Mouse (Mus musculus): ENCODE data around the gene Tmem186. TPM values are rescaled to one million over a fixed set of nuclear protein-coding genes. Genes with fewer than 3 reads are reported as not detected.

Gene Tmem186
- polyA plus RNA-seq, 1 experiment from 2014 or later = 22.9 TPM

DNA sequence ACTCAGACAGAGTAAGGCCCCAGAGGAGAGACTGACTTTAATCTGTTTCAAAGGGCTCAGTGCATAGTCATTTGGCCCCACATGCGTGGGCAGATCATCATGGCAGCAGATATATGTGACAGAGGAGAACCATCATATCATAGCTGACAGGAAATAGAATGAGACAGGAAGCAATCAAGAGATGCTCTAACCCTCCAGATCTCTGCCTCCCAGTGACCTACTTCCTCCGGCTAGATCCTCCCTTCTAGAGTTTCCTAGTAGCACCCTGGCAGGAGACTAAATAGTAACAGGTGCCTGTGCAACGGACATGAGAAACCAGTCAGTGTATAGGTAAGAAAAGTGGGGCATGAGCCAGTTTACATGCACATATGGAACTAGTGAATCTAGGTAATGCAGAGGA is 27.1 kb downstream of the Tmem186 start:
- H3K9me3 ChIP-seq = no peaks in the 10 kb centered on the region
- no peak for ATAC-seq (ENCODE audit: insufficient number of reproducible peaks, insufficient read depth, low FRiP score, low TSS enrichment, low read depth)
- no peak overlapping the region for H3K27ac ChIP-seq
- H3K36me3 ChIP-seq = peaks cover 37% of the 10 kb centered on the region
- no peaks in the 10 kb centered on the region for H3K27me3 ChIP-seq
- no peaks in the 10 kb centered on the region for H3K4me1 ChIP-seq (replicated peaks)
- 53% methylated on average over 3 of the region's 3 CpGs for WGBS
- H3K4me3 ChIP-seq (replicated peaks) = no peak overlapping the region
- H3K9ac ChIP-seq (replicated peaks) = no peak overlapping the region
- no peak overlapping the region for H3K4me2 ChIP-seq

DNA sequence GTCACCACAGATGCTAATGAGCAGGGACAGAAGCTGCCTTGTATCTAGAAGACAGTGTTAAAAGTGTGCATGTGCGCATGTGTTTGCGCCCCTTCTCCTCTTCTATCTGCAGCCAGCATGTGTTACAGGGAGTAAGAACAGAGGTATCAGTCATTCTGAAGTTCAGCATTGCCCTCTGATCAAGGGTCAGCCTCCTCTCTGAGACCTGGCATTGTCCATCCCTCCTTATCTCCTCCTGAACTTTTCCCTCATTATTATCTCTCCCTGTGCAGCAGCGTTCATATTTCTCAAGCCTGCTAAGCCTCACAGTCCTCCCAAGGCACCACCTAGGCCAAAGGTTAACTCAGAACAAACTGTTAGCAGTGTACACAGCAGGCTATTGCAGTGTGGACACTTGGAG is 33.7 kb downstream of the Tmem186 start:
- H3K4me3 ChIP-seq (replicated peaks) = no peak overlapping the region
- H3K9me3 ChIP-seq = no peaks in the 10 kb centered on the region
- ATAC-seq (ENCODE audit: insufficient number of reproducible peaks, insufficient read depth, low FRiP score, low TSS enrichment, low read depth) = no peak
- WGBS = 79% methylated on average over 3 of the region's 3 CpGs
- no peak overlapping the region for H3K9ac ChIP-seq (replicated peaks)
- H3K36me3 ChIP-seq = peaks cover 40% of the 10 kb centered on the region
- no peak overlapping the region for H3K27ac ChIP-seq
- H3K4me1 ChIP-seq (replicated peaks) = peaks cover 6% of the 10 kb centered on the region
- no peak overlapping the region for H3K4me2 ChIP-seq
- H3K27me3 ChIP-seq = no peaks in the 10 kb centered on the region

DNA sequence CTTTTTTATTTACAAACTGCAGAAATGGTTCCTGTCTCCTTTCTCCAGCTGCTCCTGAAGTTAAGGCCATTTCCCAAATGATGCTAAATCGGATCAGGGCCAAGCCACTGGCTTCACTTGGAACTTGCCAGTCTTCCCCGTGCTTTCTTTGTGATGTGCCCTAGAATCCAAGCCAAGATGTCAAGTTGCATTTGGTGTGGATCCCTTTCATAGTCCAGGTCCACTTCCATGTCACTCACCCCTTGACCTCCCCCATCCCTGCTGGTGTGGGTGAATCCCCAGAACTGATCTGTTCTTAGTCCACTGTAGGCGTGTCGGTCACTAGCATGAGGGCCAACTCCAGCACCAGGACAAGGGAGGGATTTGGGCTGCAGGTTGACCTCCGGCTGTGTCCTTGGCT is 40.0 kb downstream of the Tmem186 start:
- H3K9ac ChIP-seq (replicated peaks) = no peak overlapping the region
- 84% methylated on average over 5 of the region's 5 CpGs for WGBS
- H3K4me2 ChIP-seq = no peak overlapping the region
- no peaks in the 10 kb centered on the region for H3K27me3 ChIP-seq
- H3K4me1 ChIP-seq (replicated peaks) = peaks cover 6% of the 10 kb centered on the region
- H3K36me3 ChIP-seq = peaks cover 9% of the 10 kb centered on the region
- no peak for ATAC-seq (ENCODE audit: insufficient number of reproducible peaks, insufficient read depth, low FRiP score, low TSS enrichment, low read depth)
- H3K4me3 ChIP-seq (replicated peaks) = no peak overlapping the region
- no peak overlapping the region for H3K27ac ChIP-seq
- no peaks in the 10 kb centered on the region for H3K9me3 ChIP-seq

DNA sequence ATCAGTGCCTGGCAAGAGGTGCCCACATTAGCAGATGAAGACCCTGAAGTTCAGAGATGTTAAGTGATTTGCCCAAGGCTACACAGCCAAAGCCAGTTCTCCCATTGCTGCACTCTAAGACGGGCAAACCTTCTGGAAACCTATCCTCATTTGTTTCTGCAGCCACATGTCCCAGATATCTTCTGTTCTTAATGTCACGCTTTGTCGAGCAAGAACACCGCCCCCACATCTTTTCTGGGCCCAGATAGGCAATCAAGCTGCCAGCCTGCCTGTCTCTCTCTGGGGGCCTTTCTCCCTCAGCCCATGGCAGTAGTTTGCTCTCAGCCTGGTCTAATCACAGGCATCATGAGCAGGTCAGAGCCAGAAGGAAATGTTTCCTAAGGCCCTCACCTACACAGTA is 41.2 kb downstream of the Tmem186 start:
- 86% methylated on average over 4 of the region's 4 CpGs for whole genome bisulfite sequencing
- Histone ChIP-seq H3K27me3 (no peaks in the 10 kb centered on the region), H3K9me3 (no peaks in the 10 kb centered on the region), H3K4me1 (replicated peaks) (peaks cover 6% of the 10 kb centered on the region), H3K36me3 (peaks cover under 1% of the 10 kb centered on the region; the same call in 1 of the 2 replicates), H3K4me2 (no peak overlapping the region), H3K4me3 (replicated peaks) (no peak overlapping the region), H3K9ac (replicated peaks) (no peak overlapping the region), H3K27ac (no peak overlapping the region)
- no peak for ATAC-seq (ENCODE audit: insufficient number of reproducible peaks, insufficient read depth, low FRiP score, low TSS enrichment, low read depth)

DNA sequence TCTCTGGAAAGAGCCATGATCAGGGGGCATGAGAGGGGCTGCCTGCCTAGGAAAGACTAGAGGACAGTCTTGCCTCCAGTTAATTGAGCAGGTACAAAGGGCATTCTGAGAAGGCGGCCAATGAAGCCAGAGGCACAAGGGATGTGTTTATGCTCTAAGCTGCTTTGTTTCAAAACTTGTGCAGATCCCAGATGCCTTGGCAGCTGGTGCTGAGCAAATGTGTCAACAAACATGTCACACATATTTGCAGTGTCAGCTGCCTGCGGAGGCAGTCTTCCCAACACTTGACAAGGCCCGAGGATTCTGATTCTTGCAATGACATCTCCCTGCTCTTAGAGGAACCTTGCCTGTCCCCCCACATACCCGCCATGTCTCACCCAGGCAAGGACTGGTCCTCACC is 42.1 kb downstream of the Tmem186 start:
- no peaks in the 10 kb centered on the region for H3K27me3 ChIP-seq
- no peak overlapping the region for H3K4me3 ChIP-seq (replicated peaks)
- no peaks in the 10 kb centered on the region for H3K36me3 ChIP-seq
- no peak overlapping the region for H3K27ac ChIP-seq
- no peak overlapping the region for H3K4me2 ChIP-seq
- no peaks in the 10 kb centered on the region for H3K9me3 ChIP-seq
- ATAC-seq (ENCODE audit: insufficient number of reproducible peaks, insufficient read depth, low FRiP score, low TSS enrichment, low read depth) = no peak
- 84% methylated on average over 4 of the region's 4 CpGs for WGBS
- H3K4me1 ChIP-seq (replicated peaks) = peaks cover 6% of the 10 kb centered on the region
- H3K9ac ChIP-seq (replicated peaks) = no peak overlapping the region

DNA sequence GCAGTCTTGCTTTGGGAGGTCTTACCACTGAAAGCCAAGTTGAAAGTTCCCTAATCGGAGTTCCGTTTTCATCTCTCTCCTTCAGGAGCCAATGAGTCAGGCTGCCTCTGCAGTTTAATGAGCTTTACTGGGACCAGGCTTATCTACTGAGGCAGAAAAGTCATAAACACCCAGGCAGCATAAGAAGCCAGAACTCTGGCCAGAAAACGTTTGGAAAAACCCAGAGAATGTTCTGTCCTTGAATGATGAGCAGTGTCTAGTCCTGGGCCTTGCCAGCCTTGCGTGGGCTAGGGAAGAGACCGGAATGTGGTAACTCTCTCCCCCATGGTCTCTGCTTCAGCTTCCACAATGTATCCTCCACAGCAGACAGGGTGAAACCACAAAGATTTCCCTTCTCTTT is 52.5 kb downstream of the Tmem186 start:
- Histone ChIP-seq H3K27ac (no peak overlapping the region), H3K9me3 (peaks cover 7% of the 10 kb centered on the region; the same call in 1 of the 2 replicates), H3K9ac (replicated peaks) (no peak overlapping the region), H3K4me1 (replicated peaks) (no peaks in the 10 kb centered on the region), H3K4me2 (no peak overlapping the region), H3K27me3 (no peaks in the 10 kb centered on the region), H3K36me3 (peaks cover 61% of the 10 kb centered on the region), H3K4me3 (replicated peaks) (no peak overlapping the region)
- ATAC-seq (ENCODE audit: insufficient number of reproducible peaks, insufficient read depth, low FRiP score, low TSS enrichment, low read depth) = no peak
- 64% methylated on average over 5 of the region's 5 CpGs for WGBS

DNA sequence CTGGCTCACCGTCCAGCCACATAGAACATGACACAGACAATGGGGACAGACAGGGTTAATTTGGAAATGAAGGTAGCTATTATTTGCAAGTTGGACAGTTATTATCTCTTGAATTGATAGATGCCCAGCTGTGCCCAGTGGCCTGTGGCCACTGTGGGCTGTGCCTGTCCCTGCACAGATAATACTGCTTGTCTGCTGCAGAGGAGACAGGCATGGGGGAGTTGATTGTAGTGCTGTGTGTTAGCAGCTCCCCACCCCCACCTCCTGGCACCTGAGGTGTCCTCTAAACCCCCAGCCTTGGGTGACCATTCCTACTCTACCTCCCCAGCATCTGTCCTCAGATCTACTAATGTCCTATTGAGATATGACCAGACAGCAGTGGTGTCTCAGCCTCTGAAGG is 53.3 kb downstream of the Tmem186 start:
- Histone ChIP-seq H3K9ac (replicated peaks) (no peak overlapping the region), H3K4me2 (no peak overlapping the region), H3K4me1 (replicated peaks) (no peaks in the 10 kb centered on the region), H3K36me3 (peaks cover 54% of the 10 kb centered on the region), H3K27me3 (no peaks in the 10 kb centered on the region), H3K9me3 (peaks cover 7% of the 10 kb centered on the region; the same call in 1 of the 2 replicates), H3K27ac (no peak overlapping the region), H3K4me3 (replicated peaks) (no peak overlapping the region)
- 95% methylated on average over 1 of the region's 1 CpGs for WGBS
- no peak for ATAC-seq (ENCODE audit: insufficient number of reproducible peaks, insufficient read depth, low FRiP score, low TSS enrichment, low read depth)

Small RNA genes within 50 kb of the gene (microRNA-seq; reads per million reads assigned to microRNA genes)
- gene Gm22137 = not detected

Other genes with a start within 250 kb of the Tmem186 start
- 0.29 TPM in 1 of 2 replicates, not detected in the other for gene Tmem114, start 212.6 kb downstream of the Tmem186 start, polyA plus RNA-seq (2016; fragmentation: Nextera tagmentation; extraction: Ambion mirVana)
- gene Mettl22, start 166.9 kb downstream of the Tmem186 start, polyA plus RNA-seq (2016; fragmentation: Nextera tagmentation; extraction: Ambion mirVana) = 16.9 and 19.3 TPM in 2 replicates
- gene Abat, start 124.3 kb downstream of the Tmem186 start, polyA plus RNA-seq (2016; fragmentation: Nextera tagmentation; extraction: Ambion mirVana) = 36.4 and 41.8 TPM in 2 replicates
- 54.1 and 55.3 TPM in 2 replicates for gene Pmm2, start within 50 bp of the Tmem186 start, polyA plus RNA-seq (2016; fragmentation: Nextera tagmentation; extraction: Ambion mirVana)
- 129 and 132 TPM in 2 replicates for gene Carhsp1, start 34.4 kb upstream of the Tmem186 start, polyA plus RNA-seq (2016; fragmentation: Nextera tagmentation; extraction: Ambion mirVana)
- not detected in 2 replicates for gene Gm5767, start 43.1 kb upstream of the Tmem186 start, polyA plus RNA-seq (2016; fragmentation: Nextera tagmentation; extraction: Ambion mirVana)
- gene Usp7, start 154.6 kb upstream of the Tmem186 start, polyA plus RNA-seq (2016; fragmentation: Nextera tagmentation; extraction: Ambion mirVana) = 33.5 and 38.4 TPM in 2 replicates
- 27.6 and 31.4 TPM in 2 replicates for gene 1810013L24Rik, start 192.4 kb upstream of the Tmem186 start, polyA plus RNA-seq (2016; fragmentation: Nextera tagmentation; extraction: Ambion mirVana)